8 mouse cellular contexts compared by ENCODE assay signal in the genomic region with DNA sequence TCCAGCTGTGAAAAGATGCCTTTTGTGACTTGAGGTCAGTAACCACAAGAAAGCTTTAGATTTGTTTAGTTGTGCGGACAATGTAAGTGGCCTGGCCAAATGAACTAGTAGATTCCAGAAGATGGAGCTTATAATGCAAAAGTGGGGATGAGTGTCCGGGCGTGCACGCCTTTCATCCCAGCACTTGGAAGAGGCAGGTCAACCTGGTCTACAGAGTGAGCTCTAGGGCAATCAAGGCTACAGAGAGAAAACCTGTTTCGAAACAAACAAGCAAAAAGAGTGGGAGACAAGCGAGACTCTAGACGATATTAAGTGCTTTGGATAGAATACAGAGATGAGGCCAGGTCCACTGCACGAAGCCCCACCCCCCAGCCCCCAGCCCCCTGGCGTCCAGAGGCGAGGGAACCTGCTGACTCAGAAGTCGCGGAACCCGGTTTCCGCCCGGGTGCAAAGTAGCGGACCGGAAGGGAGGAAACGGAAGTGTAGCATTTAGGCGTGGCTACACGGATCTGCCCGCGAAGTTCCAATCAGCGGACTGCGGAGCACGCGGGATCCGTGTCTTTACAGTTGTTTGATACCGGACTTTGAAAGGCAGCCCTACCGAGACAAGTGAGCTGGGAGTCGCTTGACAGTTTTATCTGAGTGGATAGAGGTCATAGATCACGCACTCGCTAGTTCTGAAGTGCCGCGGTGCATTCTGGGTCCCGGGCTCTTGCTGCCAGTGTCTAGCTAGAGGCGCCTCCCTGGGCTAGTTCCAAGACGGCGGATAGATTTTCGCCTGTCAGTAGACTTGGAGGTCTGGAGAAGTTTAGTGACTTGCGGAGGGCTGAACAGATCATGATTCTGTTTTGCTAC. TPM values are rescaled to one million over a fixed set of nuclear protein-coding genes. Genes with fewer than 3 reads are reported as not detected.
A peak's percentile ranks its signal among the peaks of the same experiment; 100 is the strongest.
DNase-seq lines count a peak whose midpoint lies in the region; ATAC-seq and TF ChIP-seq lines count a peak whose summit lies in the region.

A gene (plus strand): TSS at position 492 of the 855 bp plus-strand sequence.

- 0 out of 2 replicates have a peak, but pooled peaks have one; percentile 24 for TF ChIP-seq POLR2A in bone marrow macrophage, adult 2 months (IDR thresholded peaks at IDR 0.05; ENCODE audit: borderline replicate concordance, low read depth, low read length)
- TF ChIP-seq POLR2A in embryonic fibroblast, embryonic 13.5 days (IDR thresholded peaks at IDR 0.05; ENCODE audit: low read depth, low read length), result peak; percentile 59
- no peak for TF ChIP-seq POLR2A in liver, adult 2 months (IDR thresholded peaks at IDR 0.05; ENCODE audit: extremely low read depth, insufficient read depth, low read length)
- TF ChIP-seq POLR2A in myocyte (IDR thresholded peaks at IDR 0.05; ENCODE audit: insufficient read length, low read depth), result peak; percentile 66

- H3K27me3 ChIP-seq in heart, embryonic 10.5 days (ENCODE audit: insufficient read depth, poor library complexity, severe bottlenecking), result peaks cover 20% of the 10 kb centered on the region
- H3K27me3 ChIP-seq in kidney, embryonic 15.5 days, result peaks cover 24% of the 10 kb centered on the region
- no peaks in the 10 kb centered on the region; the same call in 1 of the 2 replicates for H3K27me3 ChIP-seq in liver, adult 2 months (ENCODE audit: control insufficient read depth, insufficient read depth, low read length)
- H3K27me3 ChIP-seq in myocyte (ENCODE audit: control insufficient read depth, insufficient read depth, insufficient read length), result peaks cover 3% of the 10 kb centered on the region
- H3K27me3 ChIP-seq in splenic B cell, adult 2 months (ENCODE audit: control insufficient read depth, insufficient read depth, low read length, poor library complexity, severe bottlenecking), result no peaks in the 10 kb centered on the region

- peak within 1 kb of the TSS; percentile 70 for H3K4me2 ChIP-seq in kidney, embryonic 15.5 days
- H3K4me2 ChIP-seq in myocyte (ENCODE audit: low read depth), result peak within 1 kb of the TSS; percentile 93

- peaks cover 26% of the 10 kb centered on the region for H3K36me3 ChIP-seq in heart, embryonic 10.5 days
- H3K36me3 ChIP-seq in kidney, embryonic 15.5 days, result peaks cover 29% of the 10 kb centered on the region
- H3K36me3 ChIP-seq in liver, adult 2 months (ENCODE audit: control insufficient read depth, insufficient read depth, low read length), result peaks cover 5% of the 10 kb centered on the region; the same call in 1 of the 2 replicates
- no peaks in the 10 kb centered on the region for H3K36me3 ChIP-seq in myocyte (ENCODE audit: control insufficient read depth, insufficient read depth)
- H3K36me3 ChIP-seq in splenic B cell, adult 2 months (ENCODE audit: control insufficient read depth, insufficient read depth, low read length, poor library complexity, severe bottlenecking), result peaks cover 6% of the 10 kb centered on the region

- 0 out of 2 replicates have a peak, but pooled peaks cover 2% of the 10 kb centered on the region for H3K4me1 ChIP-seq in bone marrow macrophage, adult 2 months (ENCODE audit: control insufficient read depth, insufficient read depth, low read length)
- H3K4me1 ChIP-seq in embryonic fibroblast, embryonic 13.5 days (ENCODE audit: control insufficient read depth, insufficient read depth, low read length), result no peaks in the 10 kb centered on the region
- H3K4me1 ChIP-seq in heart, embryonic 10.5 days, result peaks cover 12% of the 10 kb centered on the region
- H3K4me1 ChIP-seq in kidney, embryonic 15.5 days, result peaks cover 13% of the 10 kb centered on the region
- H3K4me1 ChIP-seq in liver, adult 2 months (ENCODE audit: control insufficient read depth, insufficient read depth, low read length), result peaks cover 7% of the 10 kb centered on the region

- H3K9ac ChIP-seq in kidney, embryonic 15.5 days, result peak within 1 kb of the TSS; percentile 54
- H3K9ac ChIP-seq in liver, adult 2 months (ENCODE audit: low read depth, low read length), result peak within 1 kb of the TSS; percentile 46

- WGBS in heart, embryonic 10.5 days, result 5% methylated on average over 40 of the region's 40 CpGs
- 7% methylated on average over 40 of the region's 40 CpGs for WGBS in kidney, embryonic 15.5 days
- WGBS in liver, adult 2 months, result 4% methylated on average over 40 of the region's 40 CpGs

- H3K4me3 ChIP-seq in bone marrow macrophage, adult 2 months (ENCODE audit: insufficient read depth, low read length), result peak within 1 kb of the TSS; percentile 83
- H3K4me3 ChIP-seq in embryonic fibroblast, embryonic 13.5 days (ENCODE audit: insufficient read depth, low read length), result peak within 1 kb of the TSS; percentile 64
- H3K4me3 ChIP-seq in heart, embryonic 10.5 days, result peak within 1 kb of the TSS; percentile 77
- H3K4me3 ChIP-seq in kidney, embryonic 15.5 days (replicated peaks), result peak within 1 kb of the TSS; percentile 64
- H3K4me3 ChIP-seq in liver, adult 2 months (ENCODE audit: insufficient read depth, low read depth, low read length), result peak within 1 kb of the TSS; percentile 54
- peak within 1 kb of the TSS; percentile 65 for H3K4me3 ChIP-seq in myocyte

- H3K27ac ChIP-seq in bone marrow macrophage, adult 2 months (ENCODE audit: insufficient read depth, low read depth, low read length), result peak within 1 kb of the TSS; percentile 79
- no peak within 1 kb of the TSS for H3K27ac ChIP-seq in embryonic fibroblast, embryonic 13.5 days (ENCODE audit: insufficient read depth, low read length)
- H3K27ac ChIP-seq in heart, embryonic 10.5 days, result peak within 1 kb of the TSS; percentile 88
- peak within 1 kb of the TSS; percentile 85 for H3K27ac ChIP-seq in kidney, embryonic 15.5 days
- H3K27ac ChIP-seq in liver, adult 2 months (replicated peaks; ENCODE audit: insufficient read depth, low read depth, low read length), result peak within 1 kb of the TSS; percentile 61

- H3K9me3 ChIP-seq in heart, embryonic 10.5 days, result no peaks in the 10 kb centered on the region
- H3K9me3 ChIP-seq in kidney, embryonic 15.5 days (replicated peaks), result no peaks in the 10 kb centered on the region

- no peak for TF ChIP-seq CTCF in bone marrow macrophage, adult 2 months (IDR thresholded peaks at IDR 0.05; ENCODE audit: low read depth, low read length)
- TF ChIP-seq CTCF in embryonic fibroblast, embryonic 13.5 days (IDR thresholded peaks at IDR 0.05; ENCODE audit: borderline replicate concordance, insufficient read depth, low read length), result no peak
- TF ChIP-seq CTCF in liver, adult 2 months (IDR thresholded peaks at IDR 0.05; ENCODE audit: low read depth, low read length), result no peak

- peak within 1 kb of the TSS; percentile 52 for H3ac ChIP-seq in myocyte (ENCODE audit: control insufficient read depth, insufficient read length)

- peak; percentile 93 for DNase-seq in A20 (ENCODE audit: low read depth, low spot score)
- peak; percentile 94 for DNase-seq in heart, embryonic 10.5 days (ENCODE audit: low spot score)
- peak; percentile 76 for DNase-seq in liver, adult 2 months (ENCODE audit: extremely low read depth, low read depth, low spot score)
- peak; percentile 86 for DNase-seq in splenic B cell, adult 2 months (ENCODE audit: low read depth, low spot score)

- ATAC-seq in kidney, embryonic 15.5 days (replicated peaks; ENCODE audit: low FRiP score), result peak; percentile 94

- no peaks in the 10 kb centered on the region; the same call in 1 of the 2 replicates for H3K79me2 ChIP-seq in liver, adult 2 months (ENCODE audit: control insufficient read depth, insufficient read depth, low read length)
- H3K79me2 ChIP-seq in myocyte (ENCODE audit: control insufficient read depth, insufficient read depth), result peaks cover 13% of the 10 kb centered on the region

TF ChIP-seq in myocyte, 11 proteins besides CTCF, POLR2A, EP300 and RAD21:
- TF ChIP-seq MYOG (IDR thresholded peaks at IDR 0.05; ENCODE audit: control insufficient read depth in 1 of 3, insufficient read depth in 1 of 3, insufficient read length in 2 of 3, low read depth in 2 of 3) (no peak), POLR2AphosphoS2 (IDR thresholded peaks at IDR 0.05; ENCODE audit: insufficient read length, low read depth) (peak; percentile 69), CEBPB (IDR thresholded peaks at IDR 0.05; ENCODE audit: insufficient read depth, poor library complexity, severe bottlenecking) (no peak), MYOD1 (IDR thresholded peaks at IDR 0.05; ENCODE audit: control insufficient read depth in 1 of 3, insufficient read length in 2 of 3, low read depth in 2 of 3) (no peak), REST (IDR thresholded peaks at IDR 0.05; ENCODE audit: insufficient read depth, insufficient read length) (no peak), E2F4 (IDR thresholded peaks at IDR 0.05; ENCODE audit: insufficient read depth) (peak; percentile 96), MAX (IDR thresholded peaks at IDR 0.05; ENCODE audit: low read depth) (peak; percentile 88), SRF (IDR thresholded peaks at IDR 0.05; ENCODE audit: control insufficient read depth, insufficient read length, low read depth) (peak; percentile 32), TCF3 (IDR thresholded peaks at IDR 0.05; ENCODE audit: insufficient read length, low read depth) (no peak), TCF12 (IDR thresholded peaks at IDR 0.05; ENCODE audit: insufficient read depth, poor library complexity, severe bottlenecking) (no peak)

RNA-seq across cellular contexts. Expression of the gene that starts here (rescaled TPM):
- 17.1 and 27.3 TPM in 2 replicates for polyA plus RNA-seq in bone marrow macrophage, adult 2 months (2012; ENCODE audit: insufficient read depth, insufficient read length, missing spikeins)
- 40.8 and 43.5 TPM in 2 replicates for polyA plus RNA-seq in embryonic fibroblast, embryonic 13.5 days (2011; ENCODE audit: insufficient read length, low read depth, missing spikeins)
- 46.0 and 50.6 TPM in 2 replicates for polyA plus RNA-seq in heart, embryonic 10.5 days (2016; fragmentation: Nextera tagmentation; extraction: Ambion mirVana)
- polyA plus RNA-seq in kidney, embryonic 15.5 days (2015; fragmentation: Nextera tagmentation; extraction: Ambion mirVana), result 41.8 and 44.7 TPM in 2 replicates
- 13.5 and 13.9 TPM in 2 replicates for total RNA-seq in liver, adult 2 months (2014; rRNA removed)
- polyA plus RNA-seq in liver, adult 2 months (2012; rRNA removed), result 17.5 and 17.9 TPM in 2 replicates
- 23.6 TPM for polyA plus RNA-seq in myocyte (2012; fragmentation: generic; extraction: Trizol)
